Mouse (Mus musculus): ENCODE results near the gene Ppp1r9a. TPM values are rescaled to one million over a fixed set of nuclear protein-coding genes. Genes with fewer than 3 reads are reported as not detected.

Gene Ppp1r9a
- total and polyA plus RNA-seq, 3 experiments, result 1.0 TPM; not detected in 2

DNA sequence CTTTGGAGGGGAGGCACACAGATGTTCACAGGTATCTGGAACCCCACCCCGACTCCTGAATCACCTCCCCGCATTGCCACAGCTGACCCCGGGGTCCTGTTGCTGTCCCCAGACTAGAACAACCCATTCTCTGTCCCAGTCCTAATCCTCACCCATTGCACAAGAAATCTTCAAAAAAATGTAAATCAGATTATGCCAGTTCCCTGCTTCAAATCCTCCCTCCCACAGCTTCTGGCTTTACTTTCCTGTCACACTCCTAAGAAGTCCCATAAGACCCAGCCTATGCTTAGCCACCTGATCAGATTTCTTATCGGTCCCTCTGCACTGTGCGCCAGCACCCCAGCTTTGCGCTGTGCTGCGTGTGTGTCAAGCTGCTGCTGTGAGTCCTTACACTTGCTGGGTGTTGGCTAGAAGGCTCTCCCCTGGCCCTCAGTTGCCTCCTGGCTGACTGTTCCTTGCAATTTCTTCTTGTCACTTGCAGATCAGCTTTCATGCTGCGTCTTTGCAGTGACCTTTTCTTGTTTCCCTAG, 296.7 kb downstream of the Ppp1r9a start:
- Histone ChIP-seq H3K9me3 (replicated peaks; ENCODE audit: low read length) (no peaks in the 10 kb centered on the region), H3K4me3 (replicated peaks in 1 of 3; ENCODE audit: low read depth in 2 of 3, low read length in 2 of 3, poor library complexity in 1 of 3) (no peak overlapping the region), H3K9ac (ENCODE audit: insufficient read depth, low read depth) (no peak overlapping the region), H3K27ac (ENCODE audit: insufficient read depth, low read depth) (no peak overlapping the region), H3K79me2 (replicated peaks; ENCODE audit: control insufficient read depth, extremely low read depth, insufficient read depth, poor library complexity, severe bottlenecking) (no peaks in the 10 kb centered on the region), H3K27me3 (replicated peaks) (no peaks in the 10 kb centered on the region), H3K36me3 (replicated peaks in 1 of 2; ENCODE audit: control insufficient read depth in 1 of 2, insufficient read depth in 1 of 2, low read length in 1 of 2) (no peaks in the 10 kb centered on the region), H3K4me2 (ENCODE audit: insufficient read depth, low read depth, poor library complexity, severe bottlenecking) (no peak overlapping the region), H3K4me1 (ENCODE audit: control insufficient read depth in 1 of 2, insufficient read depth in 2 of 2) (peaks cover 0 to 4% of the 10 kb centered on the region in 2 experiments; a peak in 1 of 4 replicates)
- TF ChIP-seq E2F4 (IDR thresholded peaks at IDR 0.05; ENCODE audit: insufficient replicate concordance, low read depth, low read length) (no peak), CTCF (conservative IDR thresholded peaks at IDR 0.05 in 1 of 2, IDR thresholded peaks at IDR 0.05 in 1 of 2; ENCODE audit: low read depth in 2 of 2, low read length in 2 of 2) (no peak), USF1 (IDR thresholded peaks at IDR 0.05; ENCODE audit: low read depth, low read length) (no peak), TBP (conservative IDR thresholded peaks at IDR 0.05; ENCODE audit: low read depth, low read length) (no peak), MAZ (IDR thresholded peaks at IDR 0.05; ENCODE audit: low read depth, low read length) (no peak), GABPA (IDR thresholded peaks at IDR 0.05; ENCODE audit: insufficient replicate concordance, low read depth, low read length) (no peak), EP300 (IDR thresholded peaks at IDR 0.05; ENCODE audit: low read length) (no peak), MAX (IDR thresholded peaks at IDR 0.05; ENCODE audit: low read length) (no peak), ETS1 (conservative IDR thresholded peaks at IDR 0.05; ENCODE audit: low read depth, low read length) (no peak), SIN3A (IDR thresholded peaks at IDR 0.05; ENCODE audit: low read length) (no peak), MYC (IDR thresholded peaks at IDR 0.05; ENCODE audit: low read depth, low read length) (no peak), CHD1 (IDR thresholded peaks at IDR 0.05; ENCODE audit: low read depth, low read length) (no peak), ZKSCAN1 (IDR thresholded peaks at IDR 0.05; ENCODE audit: borderline replicate concordance, low read depth, low read length) (no peak)
- dilution Hi-C loops (cut with MboI; ENCODE audit: extremely low pct_ligation_motif_present, extremely low pct_unique_long_range_greater_than_20kb, low sequenced_read_pairs) (no loop called here), in situ Hi-C loops (cut with MboI; ENCODE audit: low pct_ligation_motif_present, low pct_unique_long_range_greater_than_20kb, low sequenced_read_pairs) (no loop called here)
- DNase-seq (ENCODE audit: extremely low read depth), result no peak

GRCm38 (mm10) chr6:5199916-5200315, 297.2 kb downstream of the Ppp1r9a start:
- TF ChIP-seq CHD2 (IDR thresholded peaks at IDR 0.05; ENCODE audit: low read length) (no peak), IRF4 (IDR thresholded peaks at IDR 0.05; ENCODE audit: low read depth, low read length) (no peak)
- H3K27me3 ChIP-seq (replicated peaks), result no peaks in the 10 kb centered on the region
- no peak for DNase-seq (ENCODE audit: extremely low read depth)
- in situ Hi-C loops (cut with MboI; ENCODE audit: low pct_ligation_motif_present, low pct_unique_long_range_greater_than_20kb, low sequenced_read_pairs) (no loop called here), dilution Hi-C loops (cut with MboI; ENCODE audit: extremely low pct_ligation_motif_present, extremely low pct_unique_long_range_greater_than_20kb, low sequenced_read_pairs) (no loop called here)
- H3K4me1 ChIP-seq (ENCODE audit: control insufficient read depth in 1 of 2, insufficient read depth in 2 of 2), result peaks cover 0 to 4% of the 10 kb centered on the region in 2 experiments; a peak in 1 of 4 replicates
- no peak overlapping the region for H3K27ac ChIP-seq (ENCODE audit: insufficient read depth, low read depth)
- no peaks in the 10 kb centered on the region for H3K79me2 ChIP-seq (replicated peaks; ENCODE audit: control insufficient read depth, extremely low read depth, insufficient read depth, poor library complexity, severe bottlenecking)
- H3K4me2 ChIP-seq (ENCODE audit: insufficient read depth, low read depth, poor library complexity, severe bottlenecking), result no peak overlapping the region
- no peak overlapping the region for H3K9ac ChIP-seq (ENCODE audit: insufficient read depth, low read depth)
- H3K4me3 ChIP-seq (replicated peaks in 1 of 3; ENCODE audit: low read depth in 2 of 3, low read length in 2 of 3, poor library complexity in 1 of 3), result no peak overlapping the region
- no peaks in the 10 kb centered on the region for H3K36me3 ChIP-seq (replicated peaks in 1 of 2; ENCODE audit: control insufficient read depth in 1 of 2, insufficient read depth in 1 of 2, low read length in 1 of 2)
- no peaks in the 10 kb centered on the region for H3K9me3 ChIP-seq (replicated peaks; ENCODE audit: low read length)

All from CH12.LX (cell line).